Mouse (Mus musculus) spleen, adult 2 months (tissue): ENCODE measurements around the gene Vsig10.

Source experiments
- CTCF ChIP-seq: fragments of 200-500 bp; IDR thresholded peaks from 2 replicates; pipeline ENCODE4 v1.5.1; 2011; ENCODE audit warnings: mild to moderate bottlenecking, inconsistent platforms; ENCODE audit not compliant: insufficient read depth, insufficient read length, insufficient replicate concordance; ENCODE audit errors: extremely low read depth
- POLR2A ChIP-seq: fragments of 200-500 bp; IDR thresholded peaks from 2 replicates; pipeline ENCODE4 v1.6.1; 2011; ENCODE audit warnings: low read depth, low read length, inconsistent platforms

- TF ChIP-seq CTCF = no peak
- no peak for TF ChIP-seq POLR2A
Measured at GRCm38 (mm10) chr5:117363066-117363782, 44.3 kb downstream of the Vsig10 start.
